Mouse (Mus musculus) midbrain, embryonic 16.5 days (tissue): ENCODE data around the gene Slc52a3. TPM values are rescaled to one million over a fixed set of nuclear protein-coding genes. Genes with fewer than 3 reads are reported as not detected.

Experiments used
- ATAC-seq: fragments of 200-750 bp; cut with Nextera tagmentation; 2 replicates; pipeline ENCODE4 v1.8.0; 2017; ENCODE audit warnings: moderate TSS enrichment
- H3K27ac ChIP-seq: fragments of 300-500 bp; sonication (generic); 2 replicates; pipeline ENCODE4 v1.5.1; 2014; ENCODE audit warnings: mild to moderate bottlenecking, low read length, mixed read lengths
- H3K27me3 ChIP-seq: fragments of 300-500 bp; sonication (generic); 2 replicates; pipeline ENCODE4 v1.6.1; 2014; ENCODE audit warnings: low read depth, low read length, mixed read lengths; ENCODE audit not compliant: control insufficient read depth, insufficient read depth
- H3K36me3 ChIP-seq: fragments of 300-500 bp; sonication (generic); 2 replicates; pipeline ENCODE4 v1.6.1; 2014; ENCODE audit warnings: mild to moderate bottlenecking, low read length, moderate library complexity, mixed read lengths; ENCODE audit not compliant: control insufficient read depth, insufficient read depth
- H3K4me1 ChIP-seq: fragments of 300-500 bp; sonication (generic); 2 replicates; pipeline ENCODE4 v1.6.1; 2014; ENCODE audit warnings: mild to moderate bottlenecking, low read length, mixed read lengths; ENCODE audit not compliant: control insufficient read depth, insufficient read depth
- H3K4me2 ChIP-seq: fragments of 300-500 bp; sonication (generic); 2 replicates; pipeline ENCODE4 v1.6.1; 2014; ENCODE audit warnings: mild to moderate bottlenecking, low read length, mixed read lengths
- H3K4me3 ChIP-seq: fragments of 300-500 bp; sonication (generic); 2 replicates; pipeline ENCODE4 v1.5.1; 2014; ENCODE audit warnings: low read depth, mild to moderate bottlenecking, low read length, moderate library complexity, mixed read lengths
- H3K9ac ChIP-seq: fragments of 300-500 bp; sonication (generic); 2 replicates; pipeline ENCODE4 v1.6.1; 2014; ENCODE audit warnings: low read depth, low read length, mixed read lengths
- H3K9me3 ChIP-seq: fragments of 300-500 bp; sonication (generic); replicated peaks from 2 replicates; pipeline ENCODE4 v1.6.1; 2014; ENCODE audit warnings: mild to moderate bottlenecking, low read length, mixed read lengths; ENCODE audit not compliant: control insufficient read depth, poor library complexity, severe bottlenecking
- WGBS: fragments of 180-500 bp; shearing (Covaris S2); extraction: QIAGEN DNeasy Blood & Tissue Kit; methylation state at CpG from one replicate; pipeline ENCODE4 v1.1.7; 2014; 5-methylcytosine and 5-hydroxymethylcytosine counted together
- polyA plus RNA-seq: library from polyadenylated mRNA; unstranded; fragments of >200 nt; fragmentation: Nextera tagmentation; extraction: Ambion mirVana; gene quantifications from 2 replicates; pipeline ENCODE4 v1.2.1, GENCODE M21; 2015

Gene Slc52a3
- 1.0 and 1.4 TPM in 2 replicates for polyA plus RNA-seq

DNA sequence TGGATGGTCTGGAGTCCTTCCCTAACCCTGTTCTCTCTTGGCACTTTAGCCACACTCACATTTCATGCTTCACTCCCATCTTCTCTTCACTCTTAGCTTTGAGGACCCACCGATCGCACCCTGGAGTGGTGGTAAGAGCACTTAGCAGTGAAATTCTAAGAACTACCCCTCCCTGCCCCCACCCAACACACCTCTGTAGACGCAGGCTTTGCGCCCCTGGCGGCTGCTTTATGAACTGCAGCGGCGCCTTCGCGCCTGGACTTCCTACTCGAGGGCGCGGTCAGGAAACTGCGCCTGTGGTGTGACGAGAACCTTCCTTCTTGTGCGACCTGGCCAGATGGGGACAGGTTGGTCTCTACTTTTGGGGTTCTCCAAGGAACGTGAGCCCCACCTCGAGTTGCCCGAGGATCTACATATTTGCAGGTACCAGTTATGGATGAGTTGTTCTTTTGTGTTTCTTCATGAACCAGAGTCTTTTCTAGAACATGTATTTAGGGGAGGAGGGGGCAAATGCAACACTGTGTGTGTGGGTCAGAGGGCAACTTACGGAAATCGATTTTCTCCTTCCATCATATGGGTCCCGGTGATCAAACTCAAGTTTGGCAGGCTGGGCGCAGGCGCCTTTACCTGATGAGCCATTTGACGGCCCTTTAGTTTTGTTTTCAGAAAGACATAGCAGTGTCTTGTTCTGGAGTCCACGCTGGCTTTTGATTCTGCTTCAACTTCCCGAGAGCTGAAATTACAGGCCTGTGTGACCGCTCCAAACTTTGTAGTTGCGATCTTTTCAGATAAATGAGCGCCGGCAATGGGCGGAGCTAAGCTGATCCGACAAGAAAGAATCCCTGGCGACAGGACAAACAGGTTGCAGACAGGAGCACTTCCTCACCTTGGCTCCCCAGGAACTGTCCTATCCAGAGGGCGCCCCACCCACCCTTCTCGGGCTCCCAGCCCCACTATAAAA, at the start of gene Slc52a3:
TSS of gene Slc52a3 (plus strand) at position 283 of the 961 bp plus-strand sequence.
- no peak within 1 kb of the TSS for H3K4me3 ChIP-seq
- 0 out of 2 replicates have a peak within 1 kb of the TSS, but pooled peaks have one; percentile 10 for H3K4me2 ChIP-seq
- H3K4me1 ChIP-seq, result no peaks in the 10 kb centered on the region
- H3K36me3 ChIP-seq, result no peaks in the 10 kb centered on the region
- H3K9ac ChIP-seq, result no peak within 1 kb of the TSS
- no peaks in the 10 kb centered on the region for H3K9me3 ChIP-seq
- 0 out of 2 replicates have a peak, but pooled peaks have one; percentile 34 for ATAC-seq
- H3K27me3 ChIP-seq, result peaks cover 24% of the 10 kb centered on the region
- 8% methylated on average over 35 of the region's 35 CpGs for WGBS
- no peak within 1 kb of the TSS for H3K27ac ChIP-seq

DNA sequence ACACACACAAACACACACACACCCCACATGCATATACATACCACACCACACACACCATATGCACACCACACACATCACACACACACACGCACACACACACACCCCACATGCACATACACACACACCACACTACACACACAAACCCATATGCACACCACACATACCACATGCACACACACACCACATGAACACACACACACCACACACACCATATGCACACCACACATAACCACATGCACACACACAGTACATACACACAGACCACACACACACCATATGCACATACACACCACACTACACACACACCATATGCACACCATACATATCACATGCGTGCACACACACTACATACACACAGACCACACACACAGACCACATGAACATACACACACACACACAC, 48.7 kb upstream of the Slc52a3 start:
- WGBS, result 93% methylated on average over 2 of the region's 2 CpGs
- no peaks in the 10 kb centered on the region for H3K27me3 ChIP-seq
- ATAC-seq, result 0 out of 2 replicates have a peak, but pooled peaks have one; percentile 17
- no peak overlapping the region for H3K27ac ChIP-seq
- H3K9ac ChIP-seq, result no peak overlapping the region
- no peak overlapping the region for H3K4me3 ChIP-seq
- H3K4me1 ChIP-seq, result peaks cover 12% of the 10 kb centered on the region
- no peak overlapping the region for H3K4me2 ChIP-seq
- H3K36me3 ChIP-seq, result no peaks in the 10 kb centered on the region
- H3K9me3 ChIP-seq, result no peaks in the 10 kb centered on the region

DNA sequence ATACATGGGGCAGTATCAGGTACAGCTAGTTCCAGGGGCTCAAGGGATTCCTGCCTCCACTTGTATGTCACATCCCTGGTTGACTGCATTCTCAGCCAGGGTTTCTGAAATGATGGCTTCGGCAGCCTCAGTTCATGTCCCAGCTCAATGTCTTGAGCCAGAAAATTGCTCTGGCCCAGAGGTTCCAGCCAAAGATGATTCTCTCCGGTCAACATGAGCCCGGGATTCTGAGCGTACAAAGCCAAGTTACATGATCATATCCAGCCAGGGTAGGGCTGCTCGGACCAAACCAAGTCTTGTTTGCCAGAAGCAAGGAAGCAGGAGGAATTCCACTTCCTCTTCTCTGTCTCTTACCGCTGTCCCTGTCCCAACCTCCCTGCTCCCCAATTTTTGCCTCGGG, 48.0 kb upstream of the Slc52a3 start:
- Histone ChIP-seq H3K27me3 (no peaks in the 10 kb centered on the region), H3K36me3 (no peaks in the 10 kb centered on the region), H3K9me3 (no peaks in the 10 kb centered on the region), H3K4me2 (no peak overlapping the region), H3K4me1 (peaks cover 12% of the 10 kb centered on the region), H3K4me3 (no peak overlapping the region), H3K9ac (no peak overlapping the region), H3K27ac (peak overlapping the region; percentile 79; the same call in 1 of the 2 replicates)
- 86% methylated on average over 7 of the region's 7 CpGs for WGBS
- no peak for ATAC-seq

DNA sequence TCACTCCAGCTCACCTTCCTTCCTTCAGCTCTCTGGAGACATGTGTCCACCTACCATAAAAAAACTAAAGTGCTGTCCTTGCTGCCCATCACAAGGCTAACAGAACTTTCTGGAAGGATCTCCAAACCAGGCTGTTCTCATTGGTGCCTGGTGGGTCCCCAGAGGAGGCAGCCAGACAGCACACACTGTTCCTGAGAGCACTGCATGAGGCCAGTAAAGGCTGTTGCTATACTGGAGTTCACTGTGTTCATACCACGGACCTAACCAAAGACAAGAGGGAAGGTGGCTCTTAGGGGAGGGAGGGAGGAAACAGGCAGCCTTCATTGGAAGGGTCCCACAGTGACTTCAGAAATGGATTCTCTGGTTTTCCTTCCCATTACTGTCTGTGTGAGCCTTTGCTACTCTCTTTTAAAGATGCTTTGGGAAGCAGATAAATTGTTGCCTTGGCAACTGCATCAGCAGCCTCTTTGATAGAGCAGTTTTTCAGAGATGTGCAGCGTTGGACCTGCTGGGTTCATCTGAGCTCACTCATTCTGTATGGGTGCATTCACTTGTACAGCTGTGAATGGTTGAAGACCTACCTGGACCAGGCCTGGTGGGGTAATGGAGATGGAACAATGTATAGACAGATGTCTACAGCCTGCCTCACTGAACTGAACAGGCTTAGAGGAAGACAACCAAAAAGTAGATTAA, 47.1 kb upstream of the Slc52a3 start:
- Histone ChIP-seq H3K4me2 (0 out of 2 replicates have a peak overlapping the region, but pooled peaks have one; percentile 7), H3K9me3 (no peaks in the 10 kb centered on the region), H3K27ac (peak overlapping the region; percentile 79), H3K9ac (no peak overlapping the region), H3K4me1 (peaks cover 12% of the 10 kb centered on the region), H3K27me3 (no peaks in the 10 kb centered on the region), H3K36me3 (no peaks in the 10 kb centered on the region), H3K4me3 (no peak overlapping the region)
- peak; percentile 89 for ATAC-seq
- WGBS, result 27% methylated on average over 2 of the region's 2 CpGs

DNA sequence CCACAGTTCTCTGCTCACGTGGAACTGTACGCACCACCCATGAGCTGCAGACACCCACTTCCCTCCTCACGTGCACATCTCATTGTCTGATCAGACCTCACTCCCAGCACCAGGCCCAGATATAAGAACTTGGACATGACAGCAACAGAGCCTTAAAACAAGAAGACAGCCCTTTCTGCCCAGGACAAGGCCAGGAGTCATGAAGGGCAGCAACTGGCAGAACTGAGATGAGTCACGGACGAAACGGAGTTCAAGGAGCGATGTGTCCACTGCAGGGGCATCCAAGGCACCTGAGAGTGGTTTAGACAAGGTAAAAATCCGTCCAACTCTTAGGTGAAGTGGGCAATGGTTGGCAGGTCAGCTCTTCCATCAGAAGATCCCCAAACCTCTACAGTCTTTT, 42.6 kb upstream of the Slc52a3 start:
- ATAC-seq, result no peak
- Histone ChIP-seq H3K36me3 (no peaks in the 10 kb centered on the region), H3K4me2 (no peak overlapping the region), H3K27me3 (no peaks in the 10 kb centered on the region), H3K9ac (no peak overlapping the region), H3K9me3 (no peaks in the 10 kb centered on the region), H3K4me3 (no peak overlapping the region), H3K4me1 (peaks cover 11% of the 10 kb centered on the region), H3K27ac (no peak overlapping the region)
- WGBS, result 89% methylated on average over 8 of the region's 8 CpGs

DNA sequence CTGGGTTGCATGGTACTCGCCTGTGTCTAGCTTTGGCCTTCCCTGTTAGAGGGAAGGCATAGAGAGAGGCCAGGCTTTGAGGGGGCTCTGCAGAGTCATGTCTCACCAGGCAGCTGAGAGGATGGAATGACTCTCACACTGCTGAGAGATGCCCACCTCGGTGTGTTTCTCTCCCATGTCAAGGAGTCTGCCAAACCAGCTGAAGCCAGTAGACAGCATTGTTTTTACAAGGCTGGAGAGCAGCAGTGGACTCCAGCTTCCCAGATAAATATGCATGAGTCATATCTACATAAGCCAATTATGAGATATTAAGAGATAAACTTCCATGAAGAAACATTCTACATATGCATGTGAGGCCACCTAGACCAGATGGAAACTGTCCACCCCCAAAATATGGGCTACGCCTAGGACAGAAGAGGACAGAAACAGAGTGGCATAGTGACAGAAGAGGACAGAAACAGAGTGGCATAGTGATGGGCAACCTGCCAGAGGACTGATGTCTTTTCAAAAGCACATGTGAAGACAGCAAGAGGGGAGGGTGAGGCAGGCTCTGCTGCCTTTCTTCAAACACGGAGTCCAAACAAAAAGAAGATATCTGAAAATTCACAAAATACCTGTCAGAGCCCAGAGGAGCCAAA, 39.7 kb upstream of the Slc52a3 start:
- peak overlapping the region; percentile 32; the same call in 1 of the 2 replicates for H3K9ac ChIP-seq
- H3K27ac ChIP-seq, result no peak overlapping the region
- no peak overlapping the region for H3K4me3 ChIP-seq
- WGBS, result 63% methylated on average over 4 of the region's 4 CpGs
- no peak overlapping the region for H3K4me2 ChIP-seq
- ATAC-seq, result 0 out of 2 replicates have a peak, but pooled peaks have one; percentile 11
- peaks cover 6% of the 10 kb centered on the region for H3K4me1 ChIP-seq
- no peaks in the 10 kb centered on the region for H3K36me3 ChIP-seq
- no peaks in the 10 kb centered on the region for H3K27me3 ChIP-seq
- no peaks in the 10 kb centered on the region for H3K9me3 ChIP-seq

DNA sequence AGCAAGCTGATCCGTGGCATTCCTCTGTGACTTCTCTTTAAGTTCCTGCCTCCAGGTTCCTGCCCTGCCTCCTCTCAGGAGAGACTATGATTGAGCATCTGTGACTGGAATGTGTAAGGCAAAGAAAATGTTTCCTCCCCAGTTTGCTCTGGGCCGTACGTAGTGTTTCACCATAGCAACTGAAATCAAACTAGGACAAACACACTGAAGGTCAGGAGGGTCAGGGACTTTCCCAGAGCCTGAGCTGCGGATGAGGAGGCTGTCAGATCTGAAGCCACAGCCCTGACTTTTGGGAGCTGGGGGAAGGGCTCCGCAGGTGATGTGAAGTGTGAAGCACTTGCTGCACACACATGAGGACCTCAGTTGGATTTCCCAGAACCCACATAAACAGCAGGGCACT, 37.0 kb upstream of the Slc52a3 start:
- no peak overlapping the region for H3K4me3 ChIP-seq
- no peak overlapping the region for H3K27ac ChIP-seq
- WGBS, result 37% methylated on average over 5 of the region's 5 CpGs
- H3K4me2 ChIP-seq, result no peak overlapping the region
- ATAC-seq, result no peak
- no peaks in the 10 kb centered on the region for H3K27me3 ChIP-seq
- H3K36me3 ChIP-seq, result no peaks in the 10 kb centered on the region
- H3K9ac ChIP-seq, result no peak overlapping the region
- H3K9me3 ChIP-seq, result no peaks in the 10 kb centered on the region
- H3K4me1 ChIP-seq, result peaks cover 17% of the 10 kb centered on the region

DNA sequence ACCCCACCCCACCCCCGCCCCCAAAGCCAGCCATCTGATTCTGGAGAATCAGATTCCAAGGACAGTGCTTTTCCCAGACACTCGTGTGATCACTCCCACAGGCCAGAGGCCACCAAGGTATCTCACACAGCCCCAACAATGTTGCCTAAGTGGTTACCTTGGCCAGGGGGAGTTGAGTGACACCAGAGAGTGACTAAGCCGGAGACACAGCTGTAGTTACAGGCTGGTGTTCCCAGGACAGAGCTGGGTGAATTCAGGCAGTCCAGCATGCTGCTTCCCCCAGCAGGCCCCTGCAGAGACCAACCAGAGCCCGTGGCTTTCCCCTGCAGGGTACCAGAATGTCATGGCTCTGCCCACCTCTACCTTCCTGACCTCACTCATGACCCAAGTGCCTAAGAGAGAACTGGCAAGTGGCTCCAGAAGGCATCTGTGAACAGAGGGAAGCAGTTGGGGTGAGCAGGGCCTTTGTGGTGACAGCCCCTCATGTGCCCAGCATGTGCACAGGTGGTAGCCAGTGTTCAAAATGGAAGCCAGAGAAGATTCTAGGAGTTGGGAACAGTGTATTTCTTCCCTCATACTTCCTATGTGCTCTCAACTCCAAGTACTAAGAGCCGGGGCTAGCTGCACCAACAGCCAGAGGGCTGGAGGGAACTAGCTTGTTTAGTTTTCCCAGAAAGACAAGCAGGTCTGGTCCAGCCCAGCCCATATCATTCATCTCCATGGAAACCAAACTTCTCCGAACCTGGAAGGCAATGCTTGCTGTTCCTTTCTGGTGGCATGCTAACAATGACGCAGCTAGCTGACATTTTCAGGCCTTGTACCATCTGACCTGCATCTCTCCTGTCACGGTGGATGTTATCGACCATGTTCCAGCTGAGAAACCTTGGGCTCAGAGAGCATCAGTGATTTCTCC, 34.8 kb upstream of the Slc52a3 start:
- Histone ChIP-seq H3K27ac (peak overlapping the region; percentile 15; the same call in 1 of the 2 replicates), H3K4me1 (peaks cover 18% of the 10 kb centered on the region), H3K9ac (no peak overlapping the region), H3K4me3 (no peak overlapping the region), H3K27me3 (no peaks in the 10 kb centered on the region), H3K36me3 (no peaks in the 10 kb centered on the region), H3K4me2 (no peak overlapping the region), H3K9me3 (no peaks in the 10 kb centered on the region)
- peak; percentile 34 for ATAC-seq
- WGBS, result 34% methylated on average over 9 of the region's 9 CpGs
